Mouse (Mus musculus): ENCODE results near the gene Mapk1ip1l.

GRCm38 (mm10) chr14:47325965-47326761 lies 28.1 kb downstream of the Mapk1ip1l start:
- TF ChIP-seq CTCF (conservative IDR thresholded peaks at IDR 0.05; ENCODE audit: low read length), result no peak
- TF ChIP-seq NANOG (IDR thresholded peaks at IDR 0.05; ENCODE audit: borderline replicate concordance, low read length), result no peak

Data from E14TG2a.4 (cell line).